Mouse (Mus musculus): ENCODE results near the gene 4930402H24Rik.

4930402H24Rik gene

DNA sequence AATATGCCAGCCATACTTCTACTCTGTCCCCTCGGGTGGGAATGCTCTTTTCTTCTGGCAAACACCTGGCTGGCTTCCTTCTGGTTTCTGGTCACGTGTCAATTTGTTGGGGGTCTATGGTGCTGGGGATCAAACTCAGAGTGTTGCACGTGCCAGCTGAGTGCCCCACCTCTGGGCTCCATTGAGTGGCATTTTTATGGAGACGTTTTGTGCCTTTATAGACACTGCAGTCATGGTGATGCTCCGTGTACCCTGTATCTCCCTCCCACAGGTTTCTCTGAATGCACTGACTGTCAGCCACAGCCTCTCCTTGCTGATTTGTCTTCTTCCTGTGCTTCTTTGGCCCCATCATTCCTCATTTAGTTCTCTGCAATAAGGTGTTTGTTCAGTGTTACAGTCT is 174.4 kb downstream of the 4930402H24Rik start:
- no peak for DNase-seq (ENCODE audit: low read depth, low spot score)

DNA sequence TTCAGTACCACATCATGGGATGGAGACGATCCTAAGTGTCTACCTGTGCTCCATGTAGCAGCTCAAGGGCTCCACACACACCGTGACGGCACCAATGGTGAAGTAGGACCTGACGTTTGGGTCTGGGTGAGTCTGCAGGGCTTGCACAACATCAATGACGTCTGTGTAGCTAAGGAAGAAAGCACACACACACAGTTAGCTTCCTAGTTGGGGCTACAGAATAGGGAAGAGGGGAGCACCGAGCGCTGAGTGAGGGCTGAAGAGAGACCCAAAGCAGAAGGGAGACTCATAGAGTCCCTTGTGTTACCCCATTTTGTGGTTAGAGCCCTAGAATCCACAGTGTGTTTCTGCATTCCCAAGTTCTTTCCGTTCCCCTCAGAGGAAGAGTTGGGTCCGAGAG is 175.5 kb downstream of the 4930402H24Rik start:
- no peak for DNase-seq (ENCODE audit: low read depth, low spot score)

DNA sequence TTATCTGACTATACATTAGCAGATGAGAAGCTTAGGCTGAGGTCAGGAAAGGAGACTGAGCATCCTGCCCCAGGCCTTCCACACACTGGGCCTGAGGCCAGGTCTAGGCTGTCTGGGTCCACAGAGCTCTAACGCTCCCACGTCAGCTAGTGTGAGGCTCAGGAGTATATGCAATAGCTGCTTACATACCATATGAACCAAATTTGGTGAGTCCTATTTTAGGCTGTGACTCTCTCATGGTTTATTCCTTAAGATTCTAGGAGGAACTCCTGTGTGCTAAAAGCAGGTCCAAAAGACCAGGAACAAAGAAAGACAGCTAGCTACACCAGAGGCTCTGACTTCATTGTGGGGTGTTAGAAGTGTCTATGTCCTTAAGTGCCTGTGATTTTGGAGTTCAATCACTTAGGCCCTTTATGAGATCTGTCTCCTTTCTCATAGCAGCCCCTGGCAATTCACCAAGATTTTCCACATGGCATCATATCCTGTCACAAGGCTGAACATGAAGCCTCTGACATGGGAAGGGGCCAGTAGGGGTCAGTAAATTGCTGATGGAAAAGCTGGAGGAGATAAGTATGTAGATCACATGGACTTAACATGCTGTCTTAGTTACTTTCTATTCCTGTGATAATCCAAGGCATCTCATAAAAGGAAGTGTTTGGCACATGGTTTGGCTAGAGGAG is 177.2 kb downstream of the 4930402H24Rik start:
- peak; percentile 42 for DNase-seq (ENCODE audit: low read depth, low spot score)

DNA sequence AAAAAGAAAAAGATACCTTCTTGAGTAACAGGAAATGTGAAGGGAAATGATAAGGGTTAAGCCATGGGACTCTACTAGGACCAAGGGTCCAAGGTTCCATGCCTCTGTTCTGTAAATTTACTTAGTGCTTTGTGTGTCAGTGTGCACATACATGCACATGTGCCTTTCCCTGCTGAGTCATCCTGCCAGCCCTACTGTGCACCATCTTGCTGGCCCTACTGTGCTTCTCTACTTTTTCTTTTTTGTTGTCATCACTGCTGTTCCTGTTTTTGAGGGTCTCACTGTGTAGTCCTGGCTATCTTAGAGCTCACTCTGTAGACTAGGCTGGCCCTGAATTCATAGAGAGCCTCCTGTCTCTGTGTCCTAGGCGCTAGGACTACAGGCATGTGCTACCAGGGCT is 178.5 kb downstream of the 4930402H24Rik start:
- no peak for DNase-seq (ENCODE audit: low read depth, low spot score)

DNA sequence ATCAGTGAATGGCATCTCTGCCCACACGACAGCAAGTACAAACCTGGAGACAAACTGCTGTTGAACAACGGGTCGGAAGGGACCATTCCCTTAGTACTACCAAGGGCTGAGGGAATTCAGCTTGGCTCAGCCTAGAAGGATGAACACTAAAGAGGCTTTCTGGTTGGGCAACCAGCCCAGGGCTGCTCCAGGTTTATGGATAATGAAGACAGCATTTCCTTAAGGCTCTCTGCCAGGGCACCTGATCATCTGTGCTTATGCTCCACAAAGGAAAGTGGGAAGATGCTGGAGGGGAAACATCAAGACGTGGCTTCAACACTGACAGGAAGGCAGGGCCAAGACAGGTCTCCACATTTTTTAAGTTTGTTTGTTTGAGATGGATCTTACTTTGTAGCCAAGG is 181.8 kb downstream of the 4930402H24Rik start:
- no peak for DNase-seq (ENCODE audit: low read depth, low spot score)

DNA sequence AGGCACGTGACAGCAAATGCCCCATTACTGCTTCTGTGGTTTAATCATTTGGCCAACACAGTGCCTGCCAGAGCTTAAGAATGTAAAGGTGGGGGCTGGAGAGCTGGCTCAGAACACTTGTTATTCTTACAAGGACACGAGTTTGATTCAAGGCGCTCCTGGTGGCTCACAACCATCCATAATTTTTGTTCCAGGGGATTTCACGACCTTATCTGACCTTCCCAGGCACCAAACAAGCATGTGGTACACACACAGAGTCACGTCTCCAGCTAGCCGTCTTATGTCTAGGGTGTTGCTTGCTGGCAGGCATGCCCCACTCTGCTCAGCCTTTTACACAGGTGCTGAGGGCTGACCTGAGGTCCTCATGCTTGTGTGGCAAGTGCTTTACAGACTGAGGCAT is 188.3 kb downstream of the 4930402H24Rik start:
- no peak for DNase-seq (ENCODE audit: low read depth, low spot score)

DNA sequence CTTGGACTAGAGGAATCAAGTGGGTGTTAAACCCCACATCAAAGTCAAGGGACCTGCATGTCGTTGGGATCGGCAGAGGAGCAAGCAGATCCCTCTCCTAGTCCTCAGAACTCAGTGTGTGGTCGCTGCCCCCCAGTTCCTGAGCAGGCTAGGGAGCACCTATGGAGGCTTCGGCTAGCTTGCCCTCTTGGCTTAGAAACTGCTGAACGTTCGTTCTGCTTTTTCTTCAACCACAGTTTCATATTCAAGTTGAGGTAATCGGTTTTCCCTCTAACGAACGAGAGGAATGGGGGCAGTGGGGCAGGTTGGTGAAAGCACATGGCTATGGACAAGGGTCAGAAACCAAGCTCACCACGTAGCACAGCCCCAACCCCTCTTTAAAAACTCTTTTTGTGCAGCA is 199.1 kb downstream of the 4930402H24Rik start:
- no peak for DNase-seq (ENCODE audit: low read depth, low spot score)

DNA sequence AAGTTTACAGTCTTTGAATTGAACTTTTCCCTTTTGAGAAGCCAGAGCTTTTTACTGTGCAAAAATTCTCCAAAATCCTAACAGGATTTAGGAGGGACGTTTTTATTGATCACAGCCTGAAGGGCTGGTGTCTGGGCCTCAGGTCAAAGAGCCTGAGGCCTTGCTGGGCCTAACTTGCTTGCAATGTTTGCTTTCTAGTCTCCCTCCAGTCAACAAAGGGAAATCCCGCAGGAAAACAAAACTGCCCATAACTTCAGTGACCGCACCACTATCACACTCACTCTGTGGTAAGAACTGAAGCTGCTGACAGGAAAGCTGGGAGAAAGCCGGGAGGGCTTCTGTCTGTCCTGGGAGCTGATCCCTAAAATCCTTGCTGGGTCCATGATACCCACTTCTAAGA is 199.6 kb downstream of the 4930402H24Rik start:
- DNase-seq (ENCODE audit: low read depth, low spot score), result no peak

DNA sequence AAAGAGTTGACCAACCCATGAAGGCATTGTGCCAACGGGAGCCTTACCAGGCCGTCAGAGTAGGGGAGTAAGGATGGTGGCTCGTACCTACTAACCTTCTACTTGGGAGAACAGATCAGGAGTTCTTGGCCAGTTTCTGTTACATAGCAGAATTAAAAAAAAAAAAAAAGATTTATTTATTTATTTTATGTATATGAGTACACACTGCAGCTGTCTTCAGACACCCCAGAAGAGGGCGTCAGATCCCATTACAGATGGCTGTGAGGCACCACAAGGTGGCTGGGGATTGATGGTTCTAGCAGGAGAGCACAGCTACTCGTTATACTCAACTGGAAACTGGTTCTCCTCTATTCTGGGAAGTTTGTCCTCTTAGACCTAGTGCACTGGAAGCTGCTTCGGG is 201.0 kb downstream of the 4930402H24Rik start:
- no peak for DNase-seq (ENCODE audit: low read depth, low spot score)

DNA sequence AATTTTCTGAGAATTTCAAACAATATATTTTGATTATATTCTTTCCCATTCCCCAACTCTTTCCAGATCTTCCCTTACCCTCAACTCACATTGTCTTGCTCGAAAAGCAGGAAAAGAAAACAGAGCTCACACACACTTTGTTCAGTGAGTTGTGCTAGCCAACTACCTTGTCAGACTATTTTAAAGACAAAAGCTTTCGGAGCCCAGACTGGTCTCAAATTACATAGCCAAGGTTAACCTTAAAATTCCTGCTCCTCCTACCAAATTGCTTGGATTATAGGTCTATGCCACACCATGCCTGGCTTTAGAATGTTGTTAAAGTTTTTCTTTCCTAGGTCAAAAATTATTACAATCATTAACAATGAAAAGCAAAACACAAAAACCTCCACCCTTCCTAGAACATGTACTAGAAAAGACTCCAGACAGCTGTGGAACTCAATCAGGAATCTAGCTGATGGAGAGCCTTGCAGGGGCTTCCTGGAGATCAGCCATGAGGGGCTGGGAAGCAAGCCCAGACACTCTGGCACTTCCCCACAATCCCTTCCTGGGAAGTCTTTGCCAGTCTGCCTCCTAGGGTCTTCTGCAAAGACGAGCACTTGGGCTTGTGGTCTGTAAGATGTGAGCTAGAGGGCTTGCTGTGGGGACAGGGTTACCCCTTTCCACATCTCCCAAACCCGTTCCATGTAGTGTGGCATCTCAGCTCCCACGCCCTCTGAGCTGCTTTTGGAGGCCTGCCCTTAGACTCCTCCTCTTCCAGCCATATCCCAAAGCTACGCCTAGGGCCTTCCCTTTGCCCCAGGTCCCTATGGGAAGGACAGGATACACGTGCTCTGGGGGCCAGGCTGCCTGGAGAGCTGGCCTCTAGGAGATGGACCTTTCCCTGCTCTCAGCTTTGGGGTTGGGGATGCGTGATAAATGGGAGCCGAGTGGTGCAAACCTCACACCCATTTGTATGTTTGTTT is 201.9 kb downstream of the 4930402H24Rik start:
- DNase-seq (ENCODE audit: low read depth, low spot score), result no peak

DNA sequence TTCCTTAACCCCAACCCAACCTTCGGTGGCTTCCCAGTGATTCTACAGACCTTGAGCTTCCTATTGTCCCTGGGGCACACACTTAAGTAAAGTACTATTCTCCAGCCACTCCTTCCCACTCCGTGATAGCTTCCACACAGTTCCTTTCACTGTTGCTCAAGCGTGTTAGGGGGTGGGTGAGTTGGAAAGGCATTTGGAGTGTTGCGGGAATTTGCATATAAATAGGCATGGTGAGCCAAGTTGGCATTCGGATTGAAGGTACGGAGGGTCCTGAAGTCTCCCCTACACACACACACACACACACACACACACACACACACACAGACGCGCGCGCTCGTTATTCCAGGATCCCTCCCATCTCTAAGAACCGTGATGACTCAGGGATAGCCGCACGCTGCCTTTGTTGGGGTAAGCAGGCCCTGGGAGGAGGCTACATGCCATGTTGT is 208.4 kb downstream of the 4930402H24Rik start:
- peak; percentile 48 for DNase-seq (ENCODE audit: low read depth, low spot score)

DNA sequence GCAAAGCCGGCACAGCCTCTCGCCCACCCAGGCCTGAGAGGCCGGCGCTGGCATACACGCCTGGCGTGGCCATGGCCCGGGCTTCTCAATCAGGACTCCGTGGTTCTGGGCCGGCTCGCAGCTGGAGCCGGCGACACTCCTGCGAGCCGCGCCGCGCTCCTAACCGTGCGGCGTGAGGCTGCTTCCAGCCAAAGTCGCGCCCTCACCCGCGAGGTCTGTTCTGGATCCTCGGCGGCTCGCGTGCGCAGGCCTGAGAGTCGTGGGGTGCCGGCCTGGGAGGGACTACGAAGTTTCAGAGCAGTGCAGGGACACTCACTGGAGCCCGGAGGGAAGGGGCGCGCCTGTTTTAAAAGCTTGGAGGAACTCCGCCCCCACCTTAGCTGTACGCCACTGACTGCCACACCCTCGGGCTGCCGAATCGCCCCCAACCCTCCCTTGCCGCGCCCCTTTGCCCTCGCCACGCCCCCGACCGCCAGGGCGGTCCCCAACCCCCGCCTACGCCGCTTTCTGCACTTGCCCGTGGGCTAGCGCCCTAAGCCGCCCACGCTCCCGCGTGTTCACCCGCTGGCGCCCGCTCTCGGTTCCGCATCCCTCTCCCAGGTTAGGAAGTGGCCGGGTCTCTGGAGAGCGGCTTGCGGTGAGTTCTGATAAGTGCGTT is 208.9 kb downstream of the 4930402H24Rik start, which contains the start of gene Slc4a11:
Gene Slc4a11 (minus strand): TSS at position 367 of the 658 bp plus-strand sequence.
- DNase-seq (ENCODE audit: low read depth, low spot score), result peak; percentile 33

DNA sequence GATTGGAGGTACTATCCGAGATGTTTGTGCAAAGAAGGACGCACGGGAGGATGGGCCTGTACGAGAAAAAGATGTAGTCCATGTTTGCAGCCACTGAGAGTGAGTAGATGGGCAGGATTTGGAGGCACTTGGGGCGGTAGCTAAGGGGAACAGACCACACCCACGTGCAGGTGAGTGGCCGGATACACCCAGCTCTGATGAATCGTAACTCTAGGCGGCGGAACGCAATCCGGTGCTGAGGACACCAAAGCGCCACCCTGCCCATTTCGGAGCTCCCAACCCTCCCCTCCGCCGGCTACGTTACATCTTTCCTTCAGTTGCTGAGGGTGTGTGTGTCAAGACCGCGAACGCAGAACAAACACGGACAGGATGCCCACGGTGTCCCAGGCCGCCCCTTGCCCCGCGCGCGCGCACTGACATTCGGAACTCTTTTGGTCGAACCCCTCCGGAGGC is 209.5 kb downstream of the 4930402H24Rik start:
- no peak for DNase-seq (ENCODE audit: low read depth, low spot score)

DNA sequence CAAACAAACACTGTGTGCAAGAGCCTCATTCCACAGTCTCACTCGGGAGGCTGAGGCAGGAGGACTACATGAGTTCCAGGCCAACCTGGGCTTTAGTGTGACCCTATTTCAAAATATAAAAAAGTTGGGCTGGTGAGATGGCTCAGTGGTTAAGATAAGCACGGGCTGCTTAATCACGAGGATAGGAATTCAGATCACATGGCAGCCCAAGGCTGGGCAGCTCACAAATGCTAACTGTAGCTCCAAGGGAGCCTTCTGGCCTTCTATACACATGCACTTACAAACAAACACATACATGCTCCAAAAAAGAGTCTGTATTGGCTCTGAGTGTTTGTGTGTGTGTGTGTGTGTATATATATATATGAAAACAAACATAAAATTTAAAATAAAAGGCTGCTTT is 212.6 kb downstream of the 4930402H24Rik start:
- no peak for DNase-seq (ENCODE audit: low read depth, low spot score)

DNA sequence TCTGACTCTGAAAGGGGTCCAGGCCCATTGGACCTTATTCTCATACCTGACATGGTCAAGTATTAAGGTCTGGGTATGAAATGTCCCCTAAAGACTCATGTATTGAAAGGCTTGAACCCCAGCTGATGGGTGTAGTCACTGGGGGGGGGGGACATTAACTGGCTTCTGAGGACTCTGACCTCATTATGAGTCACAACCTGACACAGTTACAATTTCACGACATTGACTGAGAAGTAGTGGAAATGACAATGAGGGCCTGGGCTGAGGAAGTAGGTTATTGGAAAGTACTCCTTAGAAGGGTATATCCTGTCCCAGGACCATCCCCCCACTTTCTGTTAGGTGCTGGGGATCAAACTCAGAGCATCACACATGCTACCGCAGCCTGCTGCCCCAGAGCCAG is 217.2 kb downstream of the 4930402H24Rik start:
- peak; percentile 58 for DNase-seq (ENCODE audit: low read depth, low spot score)

DNA sequence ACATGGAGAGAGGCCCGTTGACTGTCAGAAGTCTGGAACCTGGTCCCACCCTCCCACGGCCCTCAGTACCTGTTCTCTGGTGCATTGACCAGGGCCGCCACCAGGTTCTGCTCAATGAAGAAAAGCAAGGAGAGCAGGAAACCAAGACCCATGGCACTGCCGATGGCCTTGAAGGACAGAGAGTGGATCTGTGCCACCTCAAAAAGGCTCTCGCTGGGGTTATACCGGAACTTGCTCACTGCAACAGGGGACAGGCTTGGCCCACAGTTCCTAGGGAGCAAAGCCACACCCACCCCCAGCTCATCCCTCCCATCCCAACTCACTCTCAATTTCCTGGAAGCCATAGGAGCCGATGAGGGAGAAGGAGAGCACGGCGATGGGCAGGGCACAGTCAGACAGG is 220.8 kb downstream of the 4930402H24Rik start:
- no peak for DNase-seq (ENCODE audit: low read depth, low spot score)

DNA sequence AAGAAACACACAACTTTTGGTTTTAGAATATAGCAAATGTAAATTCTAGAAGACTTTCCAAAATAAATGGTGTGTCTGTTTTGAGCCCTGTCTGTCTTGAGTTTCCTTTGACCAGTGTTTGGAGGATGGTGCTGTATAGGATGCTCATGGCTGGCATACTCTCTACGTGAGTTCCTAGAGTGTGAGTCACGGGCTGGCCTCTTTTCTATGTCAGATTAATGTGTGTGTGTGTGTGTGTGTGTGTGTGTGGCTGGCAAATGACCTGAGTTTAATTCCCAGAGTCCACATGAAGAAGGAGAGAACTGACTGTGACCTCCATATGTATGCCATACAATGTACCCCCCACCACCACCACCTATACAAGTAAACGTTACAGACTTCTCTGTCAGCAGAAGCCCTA is 224.7 kb downstream of the 4930402H24Rik start:
- peak; percentile 82 for DNase-seq (ENCODE audit: low read depth, low spot score)

DNA sequence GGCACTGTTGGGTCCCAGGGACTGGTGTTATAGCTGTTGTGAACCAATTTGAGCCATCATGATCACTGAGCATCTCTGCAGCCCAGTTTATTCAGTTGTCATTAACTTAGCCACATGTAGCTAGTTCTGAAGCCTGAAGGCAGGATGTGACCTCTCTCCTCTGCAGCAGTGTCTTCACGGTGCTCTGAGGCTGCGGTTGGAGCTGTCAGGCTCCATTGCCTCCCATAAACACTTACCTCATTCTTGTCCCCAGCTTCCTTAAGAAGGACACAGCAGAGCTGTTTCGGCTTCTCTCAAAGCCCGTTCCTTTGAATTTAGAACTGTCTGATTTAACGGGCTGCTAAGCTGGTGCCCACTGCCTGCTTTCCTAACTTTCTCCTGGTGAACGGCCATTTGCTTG is 226.3 kb downstream of the 4930402H24Rik start:
- no peak for DNase-seq (ENCODE audit: low read depth, low spot score)

DNA sequence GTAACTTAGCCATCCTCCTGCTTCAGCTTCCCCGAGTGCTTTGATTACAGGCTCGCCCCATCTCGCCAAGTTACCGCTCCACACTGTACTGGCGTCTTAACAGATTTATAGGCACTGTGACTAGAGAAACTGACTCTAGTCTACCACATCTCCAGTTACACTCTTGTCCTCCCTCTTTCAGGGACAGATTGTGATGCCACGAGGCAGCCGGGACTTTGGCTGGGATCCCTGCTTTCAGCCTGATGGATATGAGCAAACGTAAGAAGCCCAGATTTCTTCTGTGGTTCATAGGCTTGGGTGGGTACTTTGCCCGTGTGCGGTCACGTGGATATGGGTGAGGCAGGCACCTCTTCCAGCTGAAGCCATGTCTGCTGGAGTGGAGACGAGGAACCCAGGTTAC is 227.1 kb downstream of the 4930402H24Rik start:
- DNase-seq (ENCODE audit: low read depth, low spot score), result no peak

DNA sequence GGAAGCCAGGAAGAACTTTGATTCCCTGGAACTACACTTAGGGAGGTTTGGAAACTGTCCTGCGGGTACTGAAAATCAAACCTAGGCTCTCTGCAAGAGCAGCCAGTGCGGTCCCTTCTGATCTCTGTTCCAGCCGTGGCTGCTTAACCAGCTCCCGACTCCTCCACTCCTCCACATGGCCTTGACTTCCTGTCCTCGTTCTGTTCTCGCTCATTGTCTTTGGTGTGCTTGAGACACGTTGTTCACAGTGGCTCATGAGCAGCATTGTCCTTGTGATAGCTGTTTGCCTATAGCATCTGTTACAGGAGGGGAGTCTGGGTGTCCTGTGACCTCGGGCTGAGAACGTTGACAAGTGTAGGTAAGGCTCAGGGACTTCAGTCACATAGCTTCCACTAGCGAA is 229.0 kb downstream of the 4930402H24Rik start:
- no peak for DNase-seq (ENCODE audit: low read depth, low spot score)

DNA sequence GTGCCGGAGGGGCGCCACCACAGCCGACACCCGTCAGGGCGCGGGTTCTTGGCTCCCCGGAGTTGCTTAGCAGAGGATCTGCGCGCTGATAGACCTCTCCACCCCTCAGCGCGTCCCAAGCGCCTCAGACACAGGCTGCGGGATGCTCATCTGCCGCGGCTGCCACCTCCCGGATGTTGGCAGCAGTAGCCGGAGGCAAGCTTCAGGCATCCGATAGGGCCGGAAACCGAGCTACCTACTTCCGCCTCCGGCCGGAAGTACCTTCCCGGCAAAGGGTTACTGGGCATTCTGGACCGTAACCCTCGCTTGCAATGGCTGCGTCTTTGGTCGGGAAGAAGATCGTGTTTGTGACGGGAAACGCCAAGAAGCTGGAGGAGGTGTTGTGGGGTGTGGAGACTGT is 238.6 kb downstream of the 4930402H24Rik start, which contains the start of gene Itpa:
Gene Itpa (plus strand): TSS at position 52 of the 400 bp plus-strand sequence.
- peak; percentile 95 for DNase-seq (ENCODE audit: low read depth, low spot score)

Measured in 3T3-L1 (cell line).